Mouse (Mus musculus) MEL (cell line): ENCODE measurements around the gene 1700025G04Rik. TPM values are rescaled to one million over a fixed set of nuclear protein-coding genes. Genes with fewer than 3 reads are reported as not detected.

ENCODE experiments used
- DNase-seq: peaks from one replicate; pipeline ENCODE4 v3.0.0; 2011; ENCODE audit warnings: low read depth, low spot score
- H3K27ac ChIP-seq: 2 replicates; pipeline ENCODE4 v1.5.1; 2012; ENCODE audit warnings: low read depth, mild to moderate bottlenecking, control low read depth, low read length, moderate library complexity; ENCODE audit not compliant: control insufficient read depth
- H3K27me3 ChIP-seq, 2 experiments: fragments of 150-350 bp in 1 of 2; sonication (generic) in 1 of 2; 2 replicates each; pipeline ENCODE4 v1.6.1; 2012; ENCODE audit warnings: low read length in 2 of 2, mild to moderate bottlenecking in 2 of 2, improper control_type of control experiment in 1 of 2, moderate library complexity in 1 of 2; ENCODE audit not compliant: insufficient read depth in 2 of 2, control insufficient read depth in 1 of 2
- H3K36me3 ChIP-seq, 2 experiments: 2 replicates each; pipeline ENCODE4 v1.6.1; 2012 to 2014; ENCODE audit warnings: low read length in 2 of 2, improper control_type of control experiment in 1 of 2, inconsistent platforms in 1 of 2, mild to moderate bottlenecking in 1 of 2; ENCODE audit not compliant: insufficient read depth in 2 of 2, control insufficient read depth in 1 of 2
- H3K4me1 ChIP-seq, 2 experiments: fragments of 150-350 bp in 1 of 2; sonication (generic) in 1 of 2; 2 replicates each; pipeline ENCODE4 v1.6.1; 2012; ENCODE audit warnings: low read length in 2 of 2, improper control_type of control experiment in 1 of 2, mild to moderate bottlenecking in 1 of 2; ENCODE audit not compliant: insufficient read depth in 2 of 2, control insufficient read depth in 1 of 2
- H3K4me3 ChIP-seq, 2 experiments: fragments of 150-350 bp in 1 of 2; sonication (generic) in 1 of 2; 2 replicates each; pipeline ENCODE4 v1.5.1; 2012; ENCODE audit warnings: low read depth in 2 of 2, low read length in 2 of 2, mild to moderate bottlenecking in 2 of 2, moderate library complexity in 2 of 2, control low read depth in 1 of 2, improper control_type of control experiment in 1 of 2; ENCODE audit not compliant: control insufficient read depth in 1 of 2, insufficient read depth in 1 of 2
- H3K79me2 ChIP-seq: 2 replicates; pipeline ENCODE4 v1.6.1; 2012; ENCODE audit warnings: mild to moderate bottlenecking, low read length, moderate library complexity; ENCODE audit not compliant: control insufficient read depth, poor library complexity, insufficient read depth
- H3K9ac ChIP-seq: 2 replicates; pipeline ENCODE4 v1.6.1; 2012; ENCODE audit warnings: low read depth, mild to moderate bottlenecking, control low read depth, low read length, moderate library complexity; ENCODE audit not compliant: control insufficient read depth, poor library complexity, severe bottlenecking
- H3K9me3 ChIP-seq: fragments of 150-350 bp; sonication (generic); replicated peaks from 2 replicates; pipeline ENCODE4 v1.6.1; 2012; ENCODE audit warnings: mild to moderate bottlenecking, low read length, improper control_type of control experiment, moderate library complexity; ENCODE audit not compliant: insufficient read depth
- BHLHE40 ChIP-seq: IDR thresholded peaks from 2 replicates; pipeline ENCODE4 v1.6.1; 2012; ENCODE audit warnings: low read depth, mild to moderate bottlenecking, inconsistent platforms, low read length, improper control_type of control experiment, borderline replicate concordance
- CHD1 ChIP-seq: IDR thresholded peaks from 2 replicates; pipeline ENCODE4 v1.6.1; 2012; ENCODE audit warnings: low read depth, mild to moderate bottlenecking, inconsistent platforms, low read length, improper control_type of control experiment
- E2F4 ChIP-seq: IDR thresholded peaks from 2 replicates; pipeline ENCODE4 v1.6.1; 2011; ENCODE audit warnings: low read depth, low read length, improper control_type of control experiment, borderline replicate concordance
- ELF1 ChIP-seq: IDR thresholded peaks from 2 replicates; pipeline ENCODE4 v1.6.1; 2014; ENCODE audit warnings: low read depth, mild to moderate bottlenecking, inconsistent platforms, low read length, improper control_type of control experiment, moderate library complexity
- GABPA ChIP-seq: IDR thresholded peaks from 2 replicates; pipeline ENCODE4 v1.6.1; 2012; ENCODE audit warnings: low read depth, mild to moderate bottlenecking, inconsistent platforms, low read length, improper control_type of control experiment, moderate library complexity
- JUND ChIP-seq: IDR thresholded peaks from 2 replicates; pipeline ENCODE4 v1.6.1; 2011; ENCODE audit warnings: low read depth, mild to moderate bottlenecking, improper control_type of control experiment, low read length
- KAT2A ChIP-seq: conservative IDR thresholded peaks from 2 replicates; pipeline ENCODE4 v1.6.1; 2012; ENCODE audit warnings: low read depth, low read length, improper control_type of control experiment, inconsistent platforms
- MAFK ChIP-seq: IDR thresholded peaks from 2 replicates; pipeline ENCODE4 v1.6.1; 2011; ENCODE audit warnings: low read depth, mild to moderate bottlenecking, low read length, improper control_type of control experiment, borderline replicate concordance
- MAX ChIP-seq: IDR thresholded peaks from 2 replicates; pipeline ENCODE4 v1.6.1; 2011; ENCODE audit warnings: low read length, improper control_type of control experiment
- MYC ChIP-seq: IDR thresholded peaks from 2 replicates; pipeline ENCODE4 v1.6.1; 2011; ENCODE audit warnings: low read depth, mild to moderate bottlenecking, low read length, improper control_type of control experiment, moderate library complexity
- NELFE ChIP-seq: IDR thresholded peaks from 2 replicates; pipeline ENCODE4 v1.6.1; 2011; ENCODE audit warnings: low read depth, low read length, improper control_type of control experiment
- NRF1 ChIP-seq: IDR thresholded peaks from 2 replicates; pipeline ENCODE4 v1.6.1; 2014; ENCODE audit warnings: low read depth, mild to moderate bottlenecking, inconsistent platforms, low read length, improper control_type of control experiment, moderate library complexity; ENCODE audit not compliant: poor library complexity, insufficient read depth, severe bottlenecking
- POLR2A ChIP-seq, 2 experiments: IDR thresholded peaks; 2 replicates each; pipeline ENCODE4 v1.6.1; 2011 to 2012; ENCODE audit warnings: low read length in 2 of 2, mild to moderate bottlenecking in 2 of 2, control low read depth in 1 of 2, improper control_type of control experiment in 1 of 2, low read depth in 1 of 2, moderate library complexity in 1 of 2; ENCODE audit not compliant: control insufficient read depth in 1 of 2, insufficient read depth in 1 of 2, poor library complexity in 1 of 2
- POLR2AphosphoS2 ChIP-seq: IDR thresholded peaks from 2 replicates; pipeline ENCODE4 v1.6.1; 2011; ENCODE audit warnings: low read length, improper control_type of control experiment
- POLR2AphosphoS5 ChIP-seq: IDR thresholded peaks from 2 replicates; pipeline ENCODE4 v1.6.1; 2012; ENCODE audit warnings: low read depth, borderline replicate concordance, mild to moderate bottlenecking, inconsistent platforms, low read length, moderate library complexity, mixed read lengths
- RAD21 ChIP-seq: IDR thresholded peaks from 2 replicates; pipeline ENCODE4 v1.6.1; 2011; ENCODE audit warnings: mild to moderate bottlenecking, low read depth, low read length, improper control_type of control experiment
- RCOR1 ChIP-seq: IDR thresholded peaks from 2 replicates; pipeline ENCODE4 v1.6.1; 2012; ENCODE audit warnings: low read depth, mild to moderate bottlenecking, inconsistent platforms, low read length, improper control_type of control experiment
- SMC3 ChIP-seq: IDR thresholded peaks from 2 replicates; pipeline ENCODE4 v1.6.1; 2011; ENCODE audit warnings: low read depth, low read length, improper control_type of control experiment
- TBP ChIP-seq: IDR thresholded peaks from 2 replicates; pipeline ENCODE4 v1.8.0; 2011; ENCODE audit warnings: low read depth, low read length, improper control_type of control experiment
- TCF12 ChIP-seq: IDR thresholded peaks from 2 replicates; pipeline ENCODE4 v1.6.1; 2014; ENCODE audit warnings: low read depth, mild to moderate bottlenecking, inconsistent platforms, low read length, improper control_type of control experiment, moderate library complexity
- USF1 ChIP-seq: IDR thresholded peaks from 2 replicates; pipeline ENCODE4 v1.6.1; 2014; ENCODE audit warnings: low read depth, mild to moderate bottlenecking, inconsistent platforms, low read length, improper control_type of control experiment, moderate library complexity
- ZKSCAN1 ChIP-seq: IDR thresholded peaks from 2 replicates; pipeline ENCODE4 v1.6.1; 2012; ENCODE audit warnings: low read depth, mild to moderate bottlenecking, inconsistent platforms, low read length, improper control_type of control experiment, moderate library complexity
- ZMIZ1 ChIP-seq: IDR thresholded peaks from 2 replicates; pipeline ENCODE4 v1.6.1; 2012; ENCODE audit warnings: low read depth, mild to moderate bottlenecking, inconsistent platforms, low read length, improper control_type of control experiment, moderate library complexity
- polyA plus RNA-seq, 2 experiments: library from polyadenylated mRNA; stranded (reverse) in 1 of 2; unstranded in 1 of 2; fragments of >175 nt in 1 of 2; fragments of >200 nt in 1 of 2; gene quantifications; 2 replicates each; pipeline versions ENCODE4 v1.2.1 to v1.2.4; 2012; ENCODE audit warnings: low replicate concordance in 2 of 2, low read depth in 1 of 2; ENCODE audit not compliant: insufficient read length in 2 of 2, insufficient read depth in 1 of 2, missing spikeins in 1 of 2
- total RNA-seq: library from RNA; depleted of rRNA; stranded (reverse); fragments of 300-350 nt; gene quantifications from 2 replicates; pipeline ENCODE4 v1.2.3, GENCODE M21; 2012

The 1700025G04Rik gene
- total and polyA plus RNA-seq, 3 experiments = 0.04 to 0.91 TPM; not detected in 1

DNA sequence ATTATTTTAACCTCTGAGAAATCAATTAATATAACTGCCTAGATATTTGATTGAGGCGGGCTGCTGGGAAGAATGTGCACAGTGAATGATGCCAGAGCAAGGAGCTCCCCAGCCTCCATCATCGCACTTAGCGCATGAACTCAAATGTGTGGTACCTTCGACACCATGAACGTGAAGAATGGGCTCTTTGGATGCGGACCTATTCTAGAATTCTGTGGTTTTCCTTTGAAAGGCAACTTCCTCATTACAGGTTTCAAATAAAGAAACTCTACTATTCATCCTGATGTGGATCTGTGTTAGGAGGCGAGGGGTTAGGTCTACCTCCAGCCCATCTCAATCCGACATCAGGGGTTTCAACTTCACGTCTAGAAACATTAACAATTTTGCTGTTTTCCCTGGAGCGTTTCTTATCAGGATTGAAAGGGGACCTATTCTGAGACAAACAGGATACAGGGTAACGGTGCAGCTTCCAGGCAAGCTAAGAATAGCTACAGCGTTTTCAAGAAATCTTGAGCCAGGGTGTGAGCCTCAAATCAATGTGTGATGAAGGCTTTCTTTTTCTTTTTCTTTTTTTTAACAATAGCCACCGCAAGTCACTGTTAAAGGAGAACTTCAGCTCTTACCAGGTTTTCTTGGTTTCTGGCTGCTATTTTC is 110.0 kb downstream of the 1700025G04Rik start:
- peak; percentile 9 for DNase-seq
- Histone ChIP-seq H3K27me3 (peaks cover 0 to 5% of the 10 kb centered on the region in 2 experiments), H3K36me3 (no peaks in the 10 kb centered on the region), H3K9me3 (no peaks in the 10 kb centered on the region), H3K4me1 (no peaks in the 10 kb centered on the region), H3K9ac (no peak overlapping the region), H3K79me2 (no peaks in the 10 kb centered on the region), H3K27ac (no peak overlapping the region), H3K4me3 (no peak overlapping the region)
- TF ChIP-seq SMC3 (no peak), CHD1 (no peak), GABPA (no peak), TCF12 (no peak), BHLHE40 (no peak), JUND (no peak), NELFE (no peak), ELF1 (no peak), ZMIZ1 (no peak), MAX (no peak), POLR2AphosphoS5 (no peak)

DNA sequence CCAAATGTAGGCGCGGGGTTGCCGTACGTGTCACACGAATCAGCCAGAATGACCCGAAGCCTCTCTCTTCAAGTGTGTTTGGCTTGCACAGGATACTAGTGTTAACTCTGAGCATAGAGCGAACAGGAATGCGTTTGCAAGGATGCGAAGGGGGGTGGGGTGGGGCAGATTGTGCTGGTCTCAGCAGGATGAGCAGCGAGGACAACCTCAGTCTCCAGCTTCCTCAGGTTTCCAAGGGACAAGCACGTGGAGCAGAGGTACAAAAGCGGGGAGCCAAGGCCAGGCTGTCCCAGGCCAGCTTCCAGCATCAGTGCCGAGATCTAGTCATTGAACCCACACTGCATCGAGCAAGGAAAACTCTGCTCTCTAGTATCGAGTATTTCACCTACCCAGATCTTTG is 111.2 kb downstream of the 1700025G04Rik start:
- TF ChIP-seq RCOR1 (no peak), KAT2A (no peak), MAFK (no peak), POLR2AphosphoS2 (no peak), TCF12 (no peak), USF1 (no peak), E2F4 (no peak), CHD1 (no peak), RAD21 (no peak), TBP (no peak), MAX (no peak), POLR2A (IDR thresholded peaks at IDR 0.05; ENCODE audit: control insufficient read depth in 1 of 2, insufficient read depth in 1 of 2, low read depth in 1 of 2, low read length in 2 of 2, poor library complexity in 1 of 2) (no peak), ZKSCAN1 (no peak), NRF1 (no peak), GABPA (no peak), JUND (no peak), MYC (no peak)
- H3K9me3 ChIP-seq = no peaks in the 10 kb centered on the region

More for the DNA sequence above, 111.2 kb downstream of the 1700025G04Rik start:
- H3K9ac ChIP-seq = no peak overlapping the region
- no peaks in the 10 kb centered on the region for H3K4me1 ChIP-seq
- no peak overlapping the region for H3K4me3 ChIP-seq
- no peaks in the 10 kb centered on the region for H3K79me2 ChIP-seq
- no peak for DNase-seq
- peaks cover 0 to 5% of the 10 kb centered on the region in 2 experiments for H3K27me3 ChIP-seq
- H3K36me3 ChIP-seq = no peaks in the 10 kb centered on the region
- no peak overlapping the region for H3K27ac ChIP-seq
